Mouse (Mus musculus): ENCODE results near the gene Nxpe5. TPM values are rescaled to one million over a fixed set of nuclear protein-coding genes. Genes with fewer than 3 reads are reported as not detected.

Gene Nxpe5
- polyA plus RNA-seq (2012; rRNA removed): not detected in 2 replicates

DNA sequence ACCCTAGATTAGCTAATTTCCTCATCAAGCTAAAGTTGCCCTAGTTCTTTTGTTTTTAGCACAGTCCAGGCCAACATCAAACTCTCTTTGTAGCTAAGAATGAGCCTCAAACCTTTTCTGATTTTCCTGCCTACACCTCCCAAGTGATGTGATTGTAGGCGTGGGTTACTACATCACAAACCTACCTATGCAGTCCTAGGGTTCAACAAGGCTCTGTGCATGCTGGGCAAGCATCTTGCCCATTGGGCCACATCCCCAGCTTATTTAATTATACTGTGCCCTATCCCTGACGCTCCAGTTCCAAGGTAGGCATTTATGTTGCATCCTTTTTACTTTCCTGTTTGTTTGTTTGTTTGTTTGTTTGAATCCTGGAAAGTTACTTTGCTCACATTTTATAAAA lies at the start of gene Nxpe5:
Gene Nxpe5 (plus strand): TSS at position 199 of the 400 bp plus-strand sequence.

GRCm38 (mm10) chr5:138186950-138187638 lies 38.6 kb upstream of the Nxpe5 start, which contains the start of the genes Taf6 and Cnpy4:
Gene Taf6 (minus strand): TSS chr5:138187451.
Gene Cnpy4 (plus strand): TSS chr5:138187485.

DNA sequence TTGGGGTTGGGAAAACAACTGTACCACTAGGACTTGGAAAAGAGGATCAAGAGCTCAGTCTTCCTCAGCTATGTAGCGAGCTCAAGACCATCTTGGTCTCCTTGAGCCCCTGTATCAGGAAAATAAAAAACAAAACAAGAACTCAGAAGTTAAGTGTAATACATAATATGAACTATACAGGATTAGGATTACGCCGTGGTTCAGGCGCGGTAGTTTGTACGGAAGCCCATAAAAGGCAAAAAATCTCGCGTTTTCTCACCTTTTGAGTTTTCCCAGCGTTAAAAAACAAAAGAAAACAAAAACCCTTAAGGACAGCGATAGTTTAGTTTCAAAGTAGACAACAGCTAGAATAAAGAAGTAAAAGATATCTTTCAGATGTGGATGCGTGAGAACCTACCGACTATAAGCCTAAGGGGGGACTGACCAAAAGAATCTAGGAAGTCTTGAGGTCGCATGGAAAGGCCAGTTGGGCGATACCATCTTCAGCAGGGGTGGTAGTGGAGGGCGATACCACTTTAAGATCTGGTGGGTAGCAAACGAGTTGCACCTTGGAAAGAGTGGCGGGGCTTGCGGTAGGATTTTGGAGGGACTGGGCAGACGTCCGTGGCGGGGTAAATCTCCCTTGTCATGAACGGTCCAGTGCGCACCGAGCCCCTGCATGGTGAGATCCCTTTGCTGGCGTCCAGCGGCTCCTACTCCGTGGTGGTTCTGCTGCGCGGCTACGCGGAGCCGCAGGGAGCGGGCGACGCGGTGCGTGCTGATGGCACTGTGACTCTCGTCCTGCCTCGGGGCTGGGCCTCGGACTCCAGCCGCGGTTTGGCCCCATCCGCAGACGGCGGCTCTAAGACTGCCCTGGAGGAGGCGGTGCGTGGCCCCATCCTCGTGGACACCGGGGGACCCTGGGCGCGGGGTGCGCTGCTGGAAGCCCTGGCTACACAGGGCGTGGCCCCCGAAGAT lies 31.6 kb upstream of the Nxpe5 start, which contains the start of gene Mblac1:
Gene Mblac1 (plus strand): TSS at position 544 of the 957 bp plus-strand sequence.

DNA sequence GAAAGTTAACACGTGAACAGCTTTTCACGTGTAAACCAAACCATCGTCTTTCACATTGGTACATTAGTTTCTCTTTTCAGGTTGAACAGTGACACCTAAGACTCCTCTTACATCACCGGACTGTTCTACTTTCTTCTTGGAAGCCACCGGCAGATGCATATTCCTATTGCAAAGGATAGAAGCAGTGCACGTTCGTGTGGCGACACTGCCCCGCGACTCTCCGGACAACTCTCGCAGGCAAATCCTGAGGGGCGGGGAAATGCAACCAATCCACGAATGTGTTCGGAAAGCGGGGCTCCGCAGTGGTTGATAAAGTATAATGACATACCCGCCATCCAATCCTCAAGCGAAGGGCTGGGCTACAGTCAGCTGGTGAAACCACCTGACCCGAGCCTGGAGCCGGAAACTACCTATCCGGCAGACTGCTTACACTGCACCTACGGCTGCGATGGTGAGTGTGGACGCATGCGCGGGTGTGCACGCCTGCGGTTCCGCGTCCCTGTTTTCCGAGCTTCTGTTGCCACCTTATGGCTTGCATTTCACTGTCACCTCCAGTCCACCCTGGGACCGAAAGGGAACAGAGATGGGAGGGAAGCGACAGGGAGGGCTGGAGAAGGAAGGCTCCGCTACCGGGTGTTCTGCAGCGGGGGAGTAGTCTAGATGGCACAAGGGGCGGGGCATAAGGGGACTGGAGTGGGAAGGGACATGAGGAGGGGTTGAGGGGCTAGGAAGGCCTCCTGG lies 29.8 kb downstream of the Nxpe5 start, which contains the start of gene Lamtor4:
Gene Lamtor4 (plus strand): TSS at position 130 of the 741 bp plus-strand sequence.

DNA sequence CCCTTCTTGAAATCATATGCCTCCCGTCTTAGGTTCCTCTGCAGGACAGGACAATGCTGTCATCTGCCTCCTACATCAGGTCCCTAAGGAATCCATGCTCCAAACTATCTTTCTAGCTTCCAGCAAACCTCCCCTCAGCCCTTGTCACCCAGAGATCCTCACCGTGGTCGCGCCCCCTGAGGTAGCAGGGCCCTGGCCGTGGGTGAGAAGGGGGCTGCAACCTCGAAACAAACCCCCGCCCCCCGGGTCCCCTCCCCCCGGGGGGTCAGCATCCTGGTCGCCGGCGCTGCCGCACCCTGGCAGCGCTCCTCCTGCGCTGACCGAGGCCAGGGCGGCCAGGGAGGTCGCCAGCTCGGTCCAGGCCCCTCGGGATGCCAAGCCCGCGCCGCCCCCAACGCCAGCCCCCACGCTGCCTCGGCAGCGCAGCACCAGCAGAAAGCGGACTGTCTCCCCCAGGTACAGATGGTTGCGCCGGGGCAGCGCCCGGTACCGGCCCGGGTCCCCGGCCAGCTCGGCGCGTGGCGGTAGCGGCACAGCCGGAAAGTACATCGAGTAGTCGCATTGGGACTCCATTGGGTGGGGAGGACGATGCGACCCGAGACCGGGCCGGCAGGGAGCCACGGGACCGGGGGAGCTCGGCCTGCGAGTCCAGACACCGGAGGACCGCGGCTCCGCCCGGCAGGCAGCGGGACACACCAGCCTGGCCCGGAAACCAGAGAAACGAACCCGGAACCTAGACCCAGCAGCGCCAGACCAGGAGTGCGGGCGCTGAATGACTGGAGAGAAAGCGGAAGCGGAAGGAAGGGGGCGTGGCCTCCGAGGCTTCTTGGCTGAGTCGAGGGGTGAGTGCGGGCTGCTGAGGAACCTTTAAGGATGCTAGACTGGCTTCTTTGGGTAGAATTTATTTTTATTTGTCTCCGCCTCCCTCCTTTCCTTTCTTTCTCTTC lies 37.8 kb downstream of the Nxpe5 start, which contains the start of gene BC037034:
Gene BC037034 (minus strand): TSS at position 774 of the 947 bp plus-strand sequence.

GRCm38 (mm10) chr5:138272409-138272923 lies 46.8 kb downstream of the Nxpe5 start, which contains the start of gene Gal3st4:
Gene Gal3st4 (minus strand): TSS chr5:138272840.

DNA sequence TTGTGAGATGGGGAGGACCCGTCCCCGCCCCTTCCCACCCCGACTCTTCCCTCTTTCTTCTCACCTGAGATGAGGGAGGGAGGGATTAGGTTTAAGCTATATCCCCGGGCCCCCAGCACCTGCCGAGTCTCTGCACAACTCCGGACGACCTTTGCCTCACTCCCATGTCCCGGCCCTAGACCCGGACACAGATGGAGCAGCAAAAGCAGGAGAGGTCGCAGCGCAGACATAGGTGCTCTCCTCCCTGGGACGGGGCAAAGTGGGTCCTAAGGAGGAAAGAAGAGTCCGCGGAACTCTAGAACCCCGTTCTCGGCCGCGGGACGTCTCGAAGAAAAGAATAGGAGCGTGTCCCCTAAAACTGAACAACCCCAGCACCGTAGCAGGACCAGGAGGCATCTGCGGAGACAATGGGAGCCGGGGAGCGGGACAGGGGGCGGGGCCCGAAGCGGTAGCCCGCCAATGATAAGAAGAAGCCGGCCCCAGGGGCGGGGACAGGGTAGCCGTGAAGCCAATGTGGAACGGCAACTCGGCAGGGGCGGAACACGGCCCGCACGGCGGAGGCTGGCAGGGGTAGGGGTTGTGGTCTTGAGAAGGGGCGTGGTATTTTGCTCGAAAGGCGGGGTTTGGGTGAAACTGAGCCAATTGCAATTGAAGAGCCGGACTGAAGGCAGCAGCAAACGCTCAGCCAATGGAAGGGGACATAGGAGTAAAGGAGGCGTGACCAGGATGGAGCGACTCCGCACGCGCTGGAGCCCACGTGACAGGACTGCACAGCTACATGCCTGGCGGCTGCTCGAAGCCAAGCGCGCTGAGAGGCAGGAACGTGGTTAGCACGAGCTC lies 54.1 kb downstream of the Nxpe5 start, which contains the start of the genes Gm43720, Gpc2 and Stag3:
Gene Gm43720 (minus strand): TSS at position 374 of the 840 bp plus-strand sequence.
Gene Gpc2 (minus strand): TSS at position 421 of the 840 bp plus-strand sequence.
Gene Stag3 (plus strand): TSS at position 656 of the 840 bp plus-strand sequence.

Other genes starting within 250 kb of the Nxpe5 start
- not detected in 2 replicates for gene Azgp1, start 244.4 kb upstream of the Nxpe5 start, polyA plus RNA-seq (2012; rRNA removed)
- gene Smok3a, start 204.6 kb upstream of the Nxpe5 start, polyA plus RNA-seq (2012; rRNA removed): not detected in 2 replicates
- gene Smok3b, start 204.5 kb upstream of the Nxpe5 start, polyA plus RNA-seq (2012; rRNA removed): not detected in 2 replicates
- gene Smok3c, start 172.7 kb upstream of the Nxpe5 start, polyA plus RNA-seq (2012; rRNA removed): not detected in 2 replicates
- 16.0 and 21.4 TPM in 2 replicates for gene Zkscan1, start 140.8 kb upstream of the Nxpe5 start, polyA plus RNA-seq (2012; rRNA removed)
- 60.7 and 72.1 TPM in 2 replicates for gene Zscan21, start 109.0 kb upstream of the Nxpe5 start, polyA plus RNA-seq (2012; rRNA removed)
- gene Zfp113, start 70.2 kb upstream of the Nxpe5 start, polyA plus RNA-seq (2012; rRNA removed): 15.0 and 20.4 TPM in 2 replicates
- 98.2 and 167 TPM in 2 replicates for gene Cops6, start 64.8 kb upstream of the Nxpe5 start, polyA plus RNA-seq (2012; rRNA removed)
- gene Ap4m1, start 53.9 kb upstream of the Nxpe5 start, polyA plus RNA-seq (2012; rRNA removed): 50.7 and 67.8 TPM in 2 replicates
- 257 and 285 TPM in 2 replicates for gene Mcm7, start 53.5 kb upstream of the Nxpe5 start, polyA plus RNA-seq (2012; rRNA removed)
- gene Taf6, start 38.4 kb upstream of the Nxpe5 start, polyA plus RNA-seq (2012; rRNA removed): 79.7 and 99.7 TPM in 2 replicates
- gene Cnpy4, start 38.4 kb upstream of the Nxpe5 start, polyA plus RNA-seq (2012; rRNA removed): 53.3 and 94.0 TPM in 2 replicates
- 7.2 and 12.9 TPM in 2 replicates for gene Mblac1, start 31.6 kb upstream of the Nxpe5 start, polyA plus RNA-seq (2012; rRNA removed)
- gene Lamtor4, start 29.6 kb downstream of the Nxpe5 start, polyA plus RNA-seq (2012; rRNA removed): 73.2 and 79.4 TPM in 2 replicates
- gene BC037034, start 38.1 kb downstream of the Nxpe5 start, polyA plus RNA-seq (2012; rRNA removed): 72.1 and 73.9 TPM in 2 replicates
- 1.7 and 2.7 TPM in 2 replicates for gene Gal3st4, start 46.9 kb downstream of the Nxpe5 start, polyA plus RNA-seq (2012; rRNA removed)
- gene Gm43720, start 54.1 kb downstream of the Nxpe5 start, polyA plus RNA-seq (2012; rRNA removed): 0.26 and 0.72 TPM in 2 replicates
- 304 and 321 TPM in 2 replicates for gene Gpc2, start 54.1 kb downstream of the Nxpe5 start, polyA plus RNA-seq (2012; rRNA removed)
- gene Stag3, start 54.3 kb downstream of the Nxpe5 start, polyA plus RNA-seq (2012; rRNA removed): 6.9 and 11.9 TPM in 2 replicates
- gene Pvrig, start 116.1 kb downstream of the Nxpe5 start, polyA plus RNA-seq (2012; rRNA removed): 0.08 and 0.09 TPM in 2 replicates
- gene Zfp157, start 215.6 kb downstream of the Nxpe5 start, polyA plus RNA-seq (2012; rRNA removed): 26.5 and 34.9 TPM in 2 replicates